Mouse (Mus musculus): ENCODE measurements around the gene Rem1. TPM values are rescaled to one million over a fixed set of nuclear protein-coding genes. Genes with fewer than 3 reads are reported as not detected.
A peak's percentile ranks its signal among the peaks of the same experiment; 100 is the strongest.

Gene Rem1
- polyA plus RNA-seq, 1 experiment from 2014 or later = 4.7 TPM

DNA sequence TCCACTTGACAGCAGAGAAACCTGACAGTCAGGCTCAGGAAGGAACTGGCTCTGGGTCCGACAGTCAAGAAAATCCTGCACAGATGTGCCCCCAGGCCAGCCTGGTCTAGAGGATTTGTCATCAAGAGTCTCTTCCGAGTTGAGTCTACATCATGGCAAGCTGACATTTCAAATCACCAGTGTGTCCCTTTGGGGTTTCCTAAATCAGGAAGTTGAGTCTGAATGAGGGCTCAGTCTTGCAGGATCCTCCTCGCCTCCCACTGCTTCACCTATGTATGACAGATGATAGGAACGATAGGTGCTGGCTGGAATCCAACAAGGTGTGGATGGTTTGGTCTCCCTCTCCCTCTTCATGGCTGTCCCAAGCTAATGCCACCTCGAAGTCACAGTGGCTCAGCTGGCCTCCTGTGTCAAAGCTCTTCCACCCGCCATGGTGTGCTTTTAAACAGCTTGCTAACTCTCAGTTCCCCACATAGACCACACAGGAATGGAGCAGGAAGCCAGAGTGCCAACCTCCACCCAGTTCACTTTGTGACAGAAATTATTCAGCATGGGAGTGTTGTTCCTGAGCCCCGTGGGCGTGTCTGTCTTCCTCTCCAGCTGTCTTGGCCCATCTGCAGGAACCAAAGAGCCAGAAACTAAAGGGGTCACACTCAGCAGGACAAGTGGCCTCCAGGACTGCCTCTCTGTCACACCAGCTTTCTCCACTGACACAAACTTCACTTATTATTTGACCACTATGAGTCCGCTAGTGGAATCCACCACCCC, 6.2 kb upstream of the Rem1 start:
- 66% methylated on average over 9 of the region's 9 CpGs for WGBS
- peaks cover 4% of the 10 kb centered on the region; the same call in 1 of the 2 replicates for H3K27me3 ChIP-seq (replicated peaks; ENCODE audit: control insufficient read depth, insufficient read depth, low read length)
- ATAC-seq (ENCODE audit: low read depth) = no peak

DNA sequence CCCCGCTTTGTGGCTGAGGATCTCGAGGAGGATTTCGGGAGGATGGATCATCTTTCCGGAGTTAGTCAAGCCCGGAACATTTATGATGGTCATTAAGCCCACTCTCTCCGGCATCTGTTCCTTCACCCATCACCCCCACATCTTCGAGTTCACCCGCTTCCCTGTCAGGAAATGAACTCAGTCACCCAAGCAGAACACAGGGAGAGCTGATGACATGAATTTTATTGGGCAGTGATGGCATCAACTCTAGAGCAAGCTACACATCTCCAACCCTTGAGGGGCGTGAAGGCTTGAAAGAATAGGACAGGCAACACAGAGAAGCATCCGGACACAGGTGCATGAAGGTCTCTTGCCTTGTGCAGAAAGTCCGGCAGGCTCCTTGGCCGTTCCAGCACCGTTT, 4.6 kb upstream of the Rem1 start:
- H3K4me2 ChIP-seq (ENCODE audit: low read depth, low read length) = no peak overlapping the region
- H3K9me3 ChIP-seq (ENCODE audit: control insufficient read depth, low read length) = no peaks in the 10 kb centered on the region
- no peak for DNase-seq (ENCODE audit: low spot score)
- no peak for ATAC-seq (ENCODE audit: low read depth)
- no peak overlapping the region for H3K4me3 ChIP-seq (ENCODE audit: low read depth, low read length)
- no peaks in the 10 kb centered on the region; the same call in 1 of the 2 replicates for H3K4me1 ChIP-seq (ENCODE audit: control insufficient read depth, insufficient read depth, low read length)
- WGBS = 80% methylated on average over 13 of the region's 13 CpGs
- no peak overlapping the region for H3K27ac ChIP-seq (replicated peaks; ENCODE audit: low read depth, low read length)
- H3K27me3 ChIP-seq (replicated peaks; ENCODE audit: control insufficient read depth, insufficient read depth, low read length) = peaks cover 19% of the 10 kb centered on the region
- H3K9ac ChIP-seq (ENCODE audit: low read depth, low read length) = no peak overlapping the region
- H3K36me3 ChIP-seq (ENCODE audit: control insufficient read depth, insufficient read depth, low read length) = no peaks in the 10 kb centered on the region

More for the DNA sequence above, 6.2 kb upstream of the Rem1 start:
- no peak for DNase-seq (ENCODE audit: low spot score)
- no peaks in the 10 kb centered on the region for H3K36me3 ChIP-seq (ENCODE audit: control insufficient read depth, insufficient read depth, low read length)
- H3K27ac ChIP-seq (replicated peaks; ENCODE audit: low read depth, low read length) = no peak overlapping the region
- no peaks in the 10 kb centered on the region for H3K4me1 ChIP-seq (ENCODE audit: control insufficient read depth, insufficient read depth, low read length)
- no peak overlapping the region for H3K4me3 ChIP-seq (ENCODE audit: low read depth, low read length)
- H3K9me3 ChIP-seq (ENCODE audit: control insufficient read depth, low read length) = no peaks in the 10 kb centered on the region
- no peak overlapping the region for H3K9ac ChIP-seq (ENCODE audit: low read depth, low read length)
- H3K4me2 ChIP-seq (ENCODE audit: low read depth, low read length) = no peak overlapping the region

DNA sequence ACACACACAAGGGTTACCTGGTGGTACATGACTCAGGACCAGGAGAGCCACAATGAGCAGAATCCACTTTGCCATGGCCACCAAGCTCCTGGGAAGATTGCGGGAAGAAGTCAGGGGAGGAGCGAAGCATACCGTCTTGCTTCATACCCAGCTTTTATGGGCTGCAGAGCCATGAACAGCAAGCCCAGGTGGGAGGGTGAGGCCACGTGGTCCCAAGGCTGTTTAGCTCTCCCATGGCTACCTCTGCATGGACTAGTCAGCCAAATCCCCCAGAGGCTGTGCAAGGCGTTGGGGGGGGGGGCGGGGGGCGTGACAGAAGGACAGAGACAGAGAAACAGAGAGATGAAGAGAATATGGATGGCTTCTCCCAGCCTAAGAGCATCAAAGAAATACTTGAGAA, 3.8 kb upstream of the Rem1 start, which contains the start of gene Defb25:
Gene Defb25 (minus strand): TSS at position 101 of the 400 bp plus-strand sequence.
- 89% methylated on average over 7 of the region's 7 CpGs for WGBS
- Histone ChIP-seq H3K36me3 (ENCODE audit: control insufficient read depth, insufficient read depth, low read length) (no peaks in the 10 kb centered on the region), H3K9ac (ENCODE audit: low read depth, low read length) (no peak within 1 kb of the TSS), H3K4me1 (ENCODE audit: control insufficient read depth, insufficient read depth, low read length) (no peaks in the 10 kb centered on the region; the same call in 1 of the 2 replicates), H3K27ac (replicated peaks; ENCODE audit: low read depth, low read length) (no peak within 1 kb of the TSS), H3K4me2 (ENCODE audit: low read depth, low read length) (no peak within 1 kb of the TSS), H3K4me3 (ENCODE audit: low read depth, low read length) (no peak within 1 kb of the TSS), H3K9me3 (ENCODE audit: control insufficient read depth, low read length) (no peaks in the 10 kb centered on the region), H3K27me3 (replicated peaks; ENCODE audit: control insufficient read depth, insufficient read depth, low read length) (peaks cover 27% of the 10 kb centered on the region)
- no peak for DNase-seq (ENCODE audit: low spot score)
- ATAC-seq (ENCODE audit: low read depth) = no peak

DNA sequence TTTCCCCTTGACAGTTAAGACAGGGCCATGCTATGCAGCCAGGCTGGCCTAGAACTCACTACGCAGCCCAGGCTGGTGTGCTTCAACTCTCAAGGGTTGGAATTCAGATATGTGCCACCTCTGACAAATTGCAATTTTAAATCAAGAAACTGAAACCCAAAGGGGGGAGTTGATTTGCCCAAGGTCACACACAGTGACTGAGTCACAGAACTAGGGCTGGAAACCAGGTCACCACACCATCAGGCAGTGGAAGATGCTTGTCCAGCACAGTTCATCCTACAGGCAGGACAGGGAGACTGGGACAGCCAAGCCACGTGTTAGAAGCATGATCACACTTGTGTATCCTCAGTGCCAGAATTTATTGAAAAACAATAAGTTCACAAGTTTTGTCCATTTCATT, 2.2 kb upstream of the Rem1 start:
- no peaks in the 10 kb centered on the region for H3K36me3 ChIP-seq (ENCODE audit: control insufficient read depth, insufficient read depth, low read length)
- no peak overlapping the region for H3K4me3 ChIP-seq (ENCODE audit: low read depth, low read length)
- DNase-seq (ENCODE audit: low spot score) = no peak
- H3K4me1 ChIP-seq (ENCODE audit: control insufficient read depth, insufficient read depth, low read length) = no peaks in the 10 kb centered on the region; the same call in 1 of the 2 replicates
- ATAC-seq (ENCODE audit: low read depth) = no peak
- no peaks in the 10 kb centered on the region for H3K9me3 ChIP-seq (ENCODE audit: control insufficient read depth, low read length)
- no peak overlapping the region for H3K4me2 ChIP-seq (ENCODE audit: low read depth, low read length)
- no peak overlapping the region for H3K9ac ChIP-seq (ENCODE audit: low read depth, low read length)
- peaks cover 41% of the 10 kb centered on the region for H3K27me3 ChIP-seq (replicated peaks; ENCODE audit: control insufficient read depth, insufficient read depth, low read length)
- H3K27ac ChIP-seq (replicated peaks; ENCODE audit: low read depth, low read length) = no peak overlapping the region
- WGBS = 89% methylated on average over 2 of the region's 2 CpGs

DNA sequence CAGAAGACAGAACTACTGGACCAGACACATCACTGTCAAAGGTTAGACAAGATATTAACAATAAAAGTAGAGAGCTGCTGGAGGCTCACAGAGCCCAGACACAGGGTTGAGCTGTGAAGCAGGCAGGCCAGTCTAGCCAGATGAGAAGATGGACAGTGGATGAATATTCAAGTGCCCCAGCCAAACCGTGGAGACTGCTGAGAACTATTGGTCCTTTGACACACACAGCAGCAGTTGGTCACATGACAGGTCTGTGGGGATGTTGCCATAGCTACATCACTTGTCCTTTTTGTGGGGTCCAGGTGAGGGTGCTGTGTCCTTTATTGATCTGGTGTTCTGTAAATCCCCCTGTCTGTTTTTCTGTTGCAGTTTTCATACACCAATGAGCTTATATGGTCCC, 1.5 kb upstream of the Rem1 start:
- H3K4me1 ChIP-seq (ENCODE audit: control insufficient read depth, insufficient read depth, low read length) = no peaks in the 10 kb centered on the region; the same call in 1 of the 2 replicates
- H3K27ac ChIP-seq (replicated peaks; ENCODE audit: low read depth, low read length) = no peak overlapping the region
- H3K9ac ChIP-seq (ENCODE audit: low read depth, low read length) = no peak overlapping the region
- H3K9me3 ChIP-seq (ENCODE audit: control insufficient read depth, low read length) = no peaks in the 10 kb centered on the region
- H3K4me3 ChIP-seq (ENCODE audit: low read depth, low read length) = no peak overlapping the region
- ATAC-seq (ENCODE audit: low read depth) = no peak
- WGBS = 25% methylated on average over 1 of the region's 1 CpGs
- H3K4me2 ChIP-seq (ENCODE audit: low read depth, low read length) = no peak overlapping the region
- peaks cover 41% of the 10 kb centered on the region for H3K27me3 ChIP-seq (replicated peaks; ENCODE audit: control insufficient read depth, insufficient read depth, low read length)
- DNase-seq (ENCODE audit: low spot score) = no peak
- no peaks in the 10 kb centered on the region for H3K36me3 ChIP-seq (ENCODE audit: control insufficient read depth, insufficient read depth, low read length)

DNA sequence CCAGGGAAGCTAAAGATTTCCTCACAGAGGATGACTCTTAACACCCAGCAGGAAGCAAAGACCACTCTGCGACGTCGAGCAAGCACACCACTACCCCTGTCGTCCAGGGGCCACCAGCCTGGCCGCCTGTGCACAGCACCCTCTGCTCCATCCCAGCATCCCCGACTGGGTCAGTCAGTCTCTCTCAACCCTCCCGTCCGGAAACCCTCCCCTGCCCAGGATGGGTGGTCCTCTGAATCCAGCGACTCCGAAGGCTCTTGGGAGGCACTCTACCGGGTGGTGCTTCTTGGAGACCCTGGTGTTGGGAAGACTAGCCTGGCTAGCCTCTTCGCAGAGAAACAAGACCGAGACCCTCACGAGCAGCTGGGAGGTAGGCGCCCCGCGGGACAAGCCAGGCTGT, 1.3 kb downstream of the Rem1 start:
- Histone ChIP-seq H3K9me3 (ENCODE audit: control insufficient read depth, low read length) (no peaks in the 10 kb centered on the region), H3K36me3 (ENCODE audit: control insufficient read depth, insufficient read depth, low read length) (no peaks in the 10 kb centered on the region), H3K4me3 (ENCODE audit: low read depth, low read length) (no peak overlapping the region), H3K4me1 (ENCODE audit: control insufficient read depth, insufficient read depth, low read length) (no peaks in the 10 kb centered on the region; the same call in 1 of the 2 replicates), H3K27ac (replicated peaks; ENCODE audit: low read depth, low read length) (no peak overlapping the region), H3K4me2 (ENCODE audit: low read depth, low read length) (peak overlapping the region; percentile 5; the same call in 1 of the 2 replicates), H3K27me3 (replicated peaks; ENCODE audit: control insufficient read depth, insufficient read depth, low read length) (peaks cover 41% of the 10 kb centered on the region), H3K9ac (ENCODE audit: low read depth, low read length) (no peak overlapping the region)
- 42% methylated on average over 13 of the region's 17 CpGs for WGBS
- ATAC-seq (ENCODE audit: low read depth) = no peak
- no peak for DNase-seq (ENCODE audit: low spot score)

DNA sequence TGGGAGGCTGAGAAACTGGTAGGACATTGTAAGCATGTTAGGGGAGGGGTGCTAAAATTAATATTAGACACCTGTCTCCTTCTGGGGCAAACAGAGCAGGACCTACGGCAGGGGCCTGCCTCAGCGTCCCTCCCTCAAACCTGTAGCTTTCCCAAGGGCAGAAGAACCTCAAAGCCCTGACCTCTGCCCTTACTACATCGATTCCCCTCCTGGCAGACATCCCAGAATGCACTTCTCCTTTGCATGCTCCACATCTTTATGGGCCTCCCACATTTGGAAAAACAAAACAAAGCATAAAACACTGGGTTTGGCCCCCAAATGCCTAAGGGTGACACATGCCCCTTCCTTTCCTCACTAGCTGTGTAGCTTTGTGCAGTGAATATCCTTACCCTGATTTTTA, 2.5 kb downstream of the Rem1 start:
- no peak overlapping the region for H3K9ac ChIP-seq (ENCODE audit: low read depth, low read length)
- WGBS = 44% methylated on average over 3 of the region's 3 CpGs
- no peak for DNase-seq (ENCODE audit: low spot score)
- H3K4me1 ChIP-seq (ENCODE audit: control insufficient read depth, insufficient read depth, low read length) = no peaks in the 10 kb centered on the region; the same call in 1 of the 2 replicates
- H3K4me2 ChIP-seq (ENCODE audit: low read depth, low read length) = no peak overlapping the region
- no peaks in the 10 kb centered on the region for H3K36me3 ChIP-seq (ENCODE audit: control insufficient read depth, insufficient read depth, low read length)
- ATAC-seq (ENCODE audit: low read depth) = no peak
- H3K27ac ChIP-seq (replicated peaks; ENCODE audit: low read depth, low read length) = no peak overlapping the region
- H3K27me3 ChIP-seq (replicated peaks; ENCODE audit: control insufficient read depth, insufficient read depth, low read length) = peaks cover 41% of the 10 kb centered on the region
- H3K9me3 ChIP-seq (ENCODE audit: control insufficient read depth, low read length) = no peaks in the 10 kb centered on the region
- H3K4me3 ChIP-seq (ENCODE audit: low read depth, low read length) = no peak overlapping the region

DNA sequence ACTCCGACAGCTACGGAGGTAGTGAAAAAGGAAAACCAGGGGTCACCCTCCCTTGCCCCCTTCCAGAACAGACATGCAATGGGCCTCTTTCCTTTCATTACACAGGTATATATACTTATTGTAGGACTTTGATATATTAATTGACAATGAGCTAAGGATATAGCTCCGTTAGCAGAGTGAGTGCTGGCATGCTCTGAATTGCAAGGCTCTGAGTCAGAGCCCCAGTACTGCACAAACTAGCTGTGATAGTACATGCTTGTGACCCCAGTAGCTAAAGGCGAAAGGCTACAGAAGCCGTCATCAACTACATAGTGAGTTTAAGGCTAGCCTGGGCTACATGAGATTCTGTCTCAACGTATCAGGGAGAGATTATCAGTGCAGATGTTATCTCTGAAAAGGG, 3.2 kb downstream of the Rem1 start:
- Histone ChIP-seq H3K36me3 (ENCODE audit: control insufficient read depth, insufficient read depth, low read length) (no peaks in the 10 kb centered on the region), H3K4me1 (ENCODE audit: control insufficient read depth, insufficient read depth, low read length) (no peaks in the 10 kb centered on the region; the same call in 1 of the 2 replicates), H3K27ac (replicated peaks; ENCODE audit: low read depth, low read length) (no peak overlapping the region), H3K4me3 (ENCODE audit: low read depth, low read length) (no peak overlapping the region), H3K9ac (ENCODE audit: low read depth, low read length) (no peak overlapping the region), H3K27me3 (replicated peaks; ENCODE audit: control insufficient read depth, insufficient read depth, low read length) (peaks cover 41% of the 10 kb centered on the region), H3K9me3 (ENCODE audit: control insufficient read depth, low read length) (no peaks in the 10 kb centered on the region), H3K4me2 (ENCODE audit: low read depth, low read length) (no peak overlapping the region)
- ATAC-seq (ENCODE audit: low read depth) (no peak), DNase-seq (ENCODE audit: low spot score) (no peak)
- WGBS = 86% methylated on average over 6 of the region's 6 CpGs

DNA sequence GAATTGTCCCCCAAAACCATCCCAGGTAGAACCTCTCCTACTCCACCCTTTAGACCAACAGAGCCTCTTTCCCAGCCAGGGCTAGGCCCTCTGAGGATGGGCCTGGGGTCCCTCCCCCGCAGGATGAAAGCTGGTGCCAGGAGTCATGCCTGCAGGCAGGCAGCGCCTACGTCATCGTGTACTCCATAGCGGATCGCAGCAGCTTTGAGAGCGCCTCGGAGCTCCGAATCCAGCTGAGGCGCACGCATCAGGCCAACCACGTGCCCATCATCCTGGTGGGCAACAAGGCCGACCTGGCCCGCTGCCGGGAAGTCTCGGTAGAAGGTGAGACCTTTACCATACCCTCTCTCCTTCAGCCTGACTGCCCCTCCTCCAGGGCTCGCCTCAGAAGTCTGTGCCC, 6.6 kb downstream of the Rem1 start:
- ATAC-seq (ENCODE audit: low read depth) = 0 out of 2 replicates have a peak, but pooled peaks have one; percentile 31
- no peak overlapping the region for H3K9ac ChIP-seq (ENCODE audit: low read depth, low read length)
- no peaks in the 10 kb centered on the region for H3K9me3 ChIP-seq (ENCODE audit: control insufficient read depth, low read length)
- no peaks in the 10 kb centered on the region for H3K36me3 ChIP-seq (ENCODE audit: control insufficient read depth, insufficient read depth, low read length)
- H3K4me2 ChIP-seq (ENCODE audit: low read depth, low read length) = peak overlapping the region; percentile 30
- WGBS = 21% methylated on average over 17 of the region's 17 CpGs
- no peak overlapping the region for H3K27ac ChIP-seq (replicated peaks; ENCODE audit: low read depth, low read length)
- peaks cover 10% of the 10 kb centered on the region; the same call in 1 of the 2 replicates for H3K27me3 ChIP-seq (replicated peaks; ENCODE audit: control insufficient read depth, insufficient read depth, low read length)
- H3K4me1 ChIP-seq (ENCODE audit: control insufficient read depth, insufficient read depth, low read length) = no peaks in the 10 kb centered on the region
- H3K4me3 ChIP-seq (ENCODE audit: low read depth, low read length) = no peak overlapping the region
- peak; percentile 33 for DNase-seq (ENCODE audit: low spot score)
